Mouse (Mus musculus) cerebellum, adult 2 months (tissue): Measurements from ENCODE around the gene Ston1.
A peak's percentile ranks its signal among the peaks of the same experiment; 100 is the strongest.

Source experiments
- CTCF ChIP-seq: fragments of 200-500 bp; IDR thresholded peaks from 2 replicates; pipeline ENCODE4 v1.5.1; 2011; ENCODE audit warnings: low read depth, mild to moderate bottlenecking, control low read depth, low read length, moderate library complexity, borderline replicate concordance; ENCODE audit not compliant: insufficient read depth
- POLR2A ChIP-seq: fragments of 200-500 bp; IDR thresholded peaks from 2 replicates; pipeline ENCODE4 v1.6.1; 2011; ENCODE audit warnings: low read length, control low read depth, borderline replicate concordance; ENCODE audit not compliant: insufficient read depth

DNA sequence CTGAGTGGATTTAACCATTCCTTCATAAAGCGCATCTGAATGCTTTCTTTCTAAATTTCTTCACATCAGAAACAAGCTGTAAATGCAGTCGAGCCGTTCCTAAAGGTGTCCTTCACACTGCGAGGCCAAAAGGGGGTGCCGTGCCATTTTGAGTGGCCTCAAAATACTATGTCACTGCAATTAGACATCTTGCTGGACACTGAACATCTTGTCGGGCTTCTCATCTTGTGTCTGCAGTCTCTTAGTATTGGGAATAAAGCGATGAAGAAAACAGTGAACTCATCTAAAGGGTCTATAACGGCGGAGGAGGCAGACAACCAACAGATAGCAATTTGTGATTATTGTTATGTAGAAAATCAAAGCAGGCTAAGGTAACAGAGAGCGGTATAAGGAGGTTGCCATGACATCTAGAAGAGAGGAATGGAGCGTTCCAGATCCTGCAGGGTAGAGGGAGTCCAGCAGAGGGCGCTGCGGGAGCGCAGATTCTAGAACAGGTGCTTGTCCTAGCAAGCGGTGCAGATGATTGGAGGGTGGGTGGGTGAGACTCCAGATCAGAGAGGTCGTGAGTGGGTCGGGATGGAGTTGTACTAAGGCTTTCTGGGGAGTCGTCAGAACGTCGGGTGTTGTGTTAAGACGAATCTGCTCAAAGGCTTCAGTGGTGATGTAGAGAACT lies 55.4 kb downstream of the Ston1 start:
- TF ChIP-seq CTCF (peak; percentile 90), POLR2A (no peak)
